Mouse (Mus musculus): ENCODE measurements around the gene Scd2. TPM values are rescaled to one million over a fixed set of nuclear protein-coding genes. Genes with fewer than 3 reads are reported as not detected.

The Scd2 gene
- polyA plus RNA-seq, 1 experiment from 2014 or later: 29.5 TPM

- no peak for ATAC-seq (ENCODE audit: low FRiP score, low TSS enrichment)
- Histone ChIP-seq H3K9ac (ENCODE audit: low read length) (no peak overlapping the region), H3K27me3 (ENCODE audit: control insufficient read depth, insufficient read depth, low read length) (no peaks in the 10 kb centered on the region), H3K4me3 (ENCODE audit: low read depth, low read length) (no peak overlapping the region), H3K9me3 (ENCODE audit: control insufficient read depth, low read length) (no peaks in the 10 kb centered on the region), H3K4me1 (replicated peaks; ENCODE audit: control insufficient read depth, insufficient read depth) (peaks cover 2% of the 10 kb centered on the region; the same call in 1 of the 2 replicates), H3K27ac (replicated peaks) (no peak overlapping the region; the same call in 1 of the 2 replicates), H3K4me2 (replicated peaks; ENCODE audit: low read depth) (no peak overlapping the region), H3K36me3 (ENCODE audit: control insufficient read depth, insufficient read depth, low read length) (peaks cover 4% of the 10 kb centered on the region; the same call in 1 of the 2 replicates)
- 73% methylated on average over 3 of the region's 3 CpGs for WGBS
- DNase-seq (ENCODE audit: low spot score): no peak
- TF ChIP-seq EP300 (optimal IDR thresholded peaks at IDR 0.05) (no peak), CTCF (IDR thresholded peaks at IDR 0.05; ENCODE audit: low read depth) (no peak)
Observed at GRCm38 (mm10) chr19:44292483-44292882, 991 bp upstream of the Scd2 start.

DNA sequence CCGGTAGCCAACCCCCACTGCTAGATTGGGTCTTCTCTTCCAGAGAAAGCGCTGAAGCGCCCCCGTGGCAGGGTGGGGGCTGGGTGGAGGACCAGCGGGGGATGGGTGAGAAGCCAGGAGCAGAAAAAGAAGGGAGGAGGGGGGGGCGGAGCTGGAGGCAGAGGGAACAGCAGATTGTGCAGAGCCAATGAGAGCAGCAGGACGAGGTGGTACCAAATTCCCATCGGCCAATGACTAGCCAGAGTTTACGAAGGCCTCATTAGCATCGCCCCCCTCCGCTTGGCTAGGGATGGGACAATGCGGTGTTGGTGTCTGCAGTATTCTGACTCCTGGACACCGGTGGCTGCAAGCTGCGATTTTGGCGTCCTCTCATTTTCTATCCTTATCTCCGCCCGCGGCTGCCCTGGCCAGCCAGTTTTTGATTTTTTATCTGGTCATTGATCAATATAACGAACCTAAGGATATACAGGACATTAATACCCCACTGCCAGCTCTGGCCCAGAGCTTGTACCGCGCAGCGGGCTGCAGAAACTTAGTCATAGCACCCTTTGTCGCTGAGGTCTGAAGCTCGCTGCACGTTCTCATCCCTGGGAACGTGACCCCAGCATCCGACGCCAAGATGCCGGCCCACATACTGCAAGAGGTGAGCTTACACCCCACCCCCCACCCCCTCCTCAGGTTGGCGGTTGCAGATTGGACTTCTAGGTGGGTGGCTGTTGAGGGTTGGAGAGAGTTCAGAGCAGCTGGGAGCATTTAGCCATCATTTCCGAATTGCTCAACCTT, 486 bp downstream of the Scd2 start:
- Histone ChIP-seq H3K9ac (ENCODE audit: low read length) (peak overlapping the region; percentile 64), H3K4me1 (replicated peaks; ENCODE audit: control insufficient read depth, insufficient read depth) (peaks cover 10% of the 10 kb centered on the region; the same call in 1 of the 2 replicates), H3K27me3 (ENCODE audit: control insufficient read depth, insufficient read depth, low read length) (no peaks in the 10 kb centered on the region), H3K27ac (replicated peaks) (peak overlapping the region; percentile 92), H3K36me3 (ENCODE audit: control insufficient read depth, insufficient read depth, low read length) (peaks cover 16% of the 10 kb centered on the region; the same call in 1 of the 2 replicates), H3K4me2 (replicated peaks; ENCODE audit: low read depth) (peak overlapping the region; percentile 75), H3K9me3 (ENCODE audit: control insufficient read depth, low read length) (no peaks in the 10 kb centered on the region), H3K4me3 (ENCODE audit: low read depth, low read length) (peak overlapping the region; percentile 71)
- ATAC-seq (ENCODE audit: low FRiP score, low TSS enrichment) (peak; percentile 87), DNase-seq (ENCODE audit: low spot score) (peak; percentile 88)
- peak; percentile 28; the same call in 1 of the 2 replicates for TF ChIP-seq CTCF (IDR thresholded peaks at IDR 0.05; ENCODE audit: low read depth)
- no peak for TF ChIP-seq EP300 (optimal IDR thresholded peaks at IDR 0.05)
- WGBS: 2% methylated on average over 30 of the region's 31 CpGs

- H3K4me1 ChIP-seq (replicated peaks; ENCODE audit: control insufficient read depth, insufficient read depth): peaks cover 10% of the 10 kb centered on the region; the same call in 1 of the 2 replicates
Observed at GRCm38 (mm10) chr19:44294588-44295041, 1.1 kb downstream of the Scd2 start.

GRCm38 (mm10) chr19:44295251-44295650, 1.8 kb downstream of the Scd2 start:
- peak overlapping the region; percentile 64 for H3K9ac ChIP-seq (ENCODE audit: low read length)
- 0% methylated on average over 3 of the region's 3 CpGs for WGBS
- H3K4me3 ChIP-seq (ENCODE audit: low read depth, low read length): peak overlapping the region; percentile 71
- H3K27ac ChIP-seq (replicated peaks): peak overlapping the region; percentile 67
- peaks cover 20% of the 10 kb centered on the region; the same call in 1 of the 2 replicates for H3K36me3 ChIP-seq (ENCODE audit: control insufficient read depth, insufficient read depth, low read length)
- DNase-seq (ENCODE audit: low spot score) (peak; percentile 44), ATAC-seq (ENCODE audit: low FRiP score, low TSS enrichment) (peak; percentile 24)
- H3K27me3 ChIP-seq (ENCODE audit: control insufficient read depth, insufficient read depth, low read length): no peaks in the 10 kb centered on the region
- H3K4me1 ChIP-seq (replicated peaks; ENCODE audit: control insufficient read depth, insufficient read depth): peaks cover 12% of the 10 kb centered on the region
- no peaks in the 10 kb centered on the region for H3K9me3 ChIP-seq (ENCODE audit: control insufficient read depth, low read length)
- peak overlapping the region; percentile 75 for H3K4me2 ChIP-seq (replicated peaks; ENCODE audit: low read depth)
- no peak for TF ChIP-seq CTCF (IDR thresholded peaks at IDR 0.05; ENCODE audit: low read depth)
- TF ChIP-seq EP300 (optimal IDR thresholded peaks at IDR 0.05): no peak

More at GRCm38 (mm10) chr19:44294588-44295041, 1.1 kb downstream of the Scd2 start:
- H3K4me2 ChIP-seq (replicated peaks; ENCODE audit: low read depth): peak overlapping the region; percentile 75
- no peaks in the 10 kb centered on the region for H3K9me3 ChIP-seq (ENCODE audit: control insufficient read depth, low read length)
- H3K27me3 ChIP-seq (ENCODE audit: control insufficient read depth, insufficient read depth, low read length): no peaks in the 10 kb centered on the region
- H3K9ac ChIP-seq (ENCODE audit: low read length): peak overlapping the region; percentile 64
- H3K27ac ChIP-seq (replicated peaks): peak overlapping the region; percentile 92
- peak; percentile 41; the same call in 1 of the 2 replicates for ATAC-seq (ENCODE audit: low FRiP score, low TSS enrichment)
- H3K36me3 ChIP-seq (ENCODE audit: control insufficient read depth, insufficient read depth, low read length): peaks cover 16% of the 10 kb centered on the region; the same call in 1 of the 2 replicates
- 0% methylated on average over 14 of the region's 14 CpGs for WGBS
- TF ChIP-seq CTCF (IDR thresholded peaks at IDR 0.05; ENCODE audit: low read depth): peak; percentile 98
- no peak for TF ChIP-seq EP300 (optimal IDR thresholded peaks at IDR 0.05)
- peak overlapping the region; percentile 71 for H3K4me3 ChIP-seq (ENCODE audit: low read depth, low read length)
- peak; percentile 88 for DNase-seq (ENCODE audit: low spot score)

- Histone ChIP-seq H3K9ac (ENCODE audit: low read length) (peak overlapping the region; percentile 50; the same call in 1 of the 2 replicates), H3K27ac (replicated peaks) (peak overlapping the region; percentile 67), H3K4me1 (replicated peaks; ENCODE audit: control insufficient read depth, insufficient read depth) (peaks cover 12% of the 10 kb centered on the region), H3K27me3 (ENCODE audit: control insufficient read depth, insufficient read depth, low read length) (no peaks in the 10 kb centered on the region), H3K36me3 (ENCODE audit: control insufficient read depth, insufficient read depth, low read length) (peaks cover 24% of the 10 kb centered on the region; the same call in 1 of the 2 replicates), H3K4me2 (replicated peaks; ENCODE audit: low read depth) (peak overlapping the region; percentile 75), H3K4me3 (ENCODE audit: low read depth, low read length) (peak overlapping the region; percentile 71), H3K9me3 (ENCODE audit: control insufficient read depth, low read length) (no peaks in the 10 kb centered on the region)
- DNase-seq (ENCODE audit: low spot score): peak; percentile 94
- ATAC-seq (ENCODE audit: low FRiP score, low TSS enrichment): peak; percentile 69
- 1% methylated on average over 4 of the region's 4 CpGs for WGBS
- TF ChIP-seq EP300 (optimal IDR thresholded peaks at IDR 0.05) (no peak), CTCF (IDR thresholded peaks at IDR 0.05; ENCODE audit: low read depth) (peak; percentile 100)
Observed at GRCm38 (mm10) chr19:44295741-44296140, 2.3 kb downstream of the Scd2 start.
